20 mouse cellular contexts compared by ENCODE assay signal in genomic region chr4:97766100-97766499, GRCm38 (mm10). TPM values are rescaled to one million over a fixed set of nuclear protein-coding genes. Genes with fewer than 3 reads are reported as not detected.
"Had no signal": no experiment of that assay in that cellular context is flagged by ENCODE, and none has a peak within 500 bp of the region (broad histone marks: within the 10 kb centered on the region; RNA-seq: fewer than 3 reads in every experiment).

No protein-coding gene starts in this region.

- H3K27me3 ChIP-seq: lung, embryonic 15.5 days; midbrain, embryonic 15.5 days; neural tube, embryonic 12.5 days; stomach, embryonic 15.5 days had no signal

- H3K27ac ChIP-seq: lung, embryonic 15.5 days; macrophage; midbrain, embryonic 12.5 days; midbrain, embryonic 15.5 days; neural tube, embryonic 12.5 days; stomach, embryonic 15.5 days; stomach, postnatal 0 days had no signal

- H3K36me3 ChIP-seq: lung, embryonic 15.5 days; midbrain, embryonic 12.5 days; midbrain, embryonic 15.5 days; neural tube, embryonic 12.5 days; stomach, embryonic 15.5 days had no signal

- H3K9ac ChIP-seq: liver, postnatal 0 days; lung, embryonic 15.5 days; midbrain, embryonic 12.5 days; midbrain, embryonic 15.5 days; neural tube, embryonic 12.5 days; stomach, embryonic 15.5 days had no signal

- DNase-seq: liver, postnatal 0 days; lung, adult 2 months; lung, postnatal 14 days; lung, postnatal 36 days; right cerebral cortex, postnatal 14 days; thymus, adult 2 months; thymus, postnatal 25 days; thymus, postnatal 4 days had no signal

- H3K4me1 ChIP-seq: lung, embryonic 15.5 days; megakaryocyte, embryonic 14.5 days; midbrain, embryonic 12.5 days; midbrain, embryonic 15.5 days; neural tube, embryonic 12.5 days; stomach, embryonic 15.5 days had no signal

- H3K4me3 ChIP-seq: lung, embryonic 15.5 days; megakaryocyte, embryonic 14.5 days; midbrain, embryonic 12.5 days; midbrain, embryonic 15.5 days; neural tube, embryonic 12.5 days; stomach, embryonic 15.5 days had no signal

RNA-seq across cellular contexts. Expression of gene E130114P18Rik, which starts 11.8 kb away (rescaled TPM):
- total RNA-seq: megakaryocyte progenitor cell, adult 5-6 weeks; monocyte, adult 5-6 weeks; neutrophil, adult 5-6 weeks had no signal
- polyA plus RNA-seq: liver, postnatal 0 days; macrophage; spleen, adult 2 months had no signal
